ENCODE assay signal across 8 mouse cellular contexts in genomic region chr15:78903243-78903642, GRCm38 (mm10). TPM values are rescaled to one million over a fixed set of nuclear protein-coding genes. Genes with fewer than 3 reads are reported as not detected.
A peak's percentile ranks its signal among the peaks of the same experiment; 100 is the strongest.
DNase-seq lines count a peak whose midpoint lies in the region; ATAC-seq and TF ChIP-seq lines count a peak whose summit lies in the region.

No protein-coding gene starts in this region.

- 0 out of 2 replicates have a peak overlapping the region, but pooled peaks have one; percentile 24 for H3K4me2 ChIP-seq in embryonic facial prominence, embryonic 13.5 days
- no peak overlapping the region for H3K4me2 ChIP-seq in heart, embryonic 13.5 days
- H3K4me2 ChIP-seq in lung, embryonic 16.5 days (ENCODE audit: low read depth, low read length) = no peak overlapping the region

- H3K4me3 ChIP-seq in E14TG2a.4 (replicated peaks; ENCODE audit: low read length) = no peak overlapping the region
- H3K4me3 ChIP-seq in embryonic facial prominence, embryonic 13.5 days = no peak overlapping the region
- H3K4me3 ChIP-seq in heart, embryonic 13.5 days = 0 out of 2 replicates have a peak overlapping the region, but pooled peaks have one; percentile 8
- H3K4me3 ChIP-seq in lung, embryonic 16.5 days (ENCODE audit: low read length) = no peak overlapping the region

- peak; percentile 79 to 90 for DNase-seq in adrenal gland, postnatal 36 days
- DNase-seq in kidney, postnatal 36 days = peak; percentile 85 to 92
- peak; percentile 85 for DNase-seq in ovary, postnatal 14 days (ENCODE audit: low spot score)
- peak; percentile 83 for DNase-seq in thymus, postnatal 25 days

- peak; percentile 98 for TF ChIP-seq CTCF in E14TG2a.4 (conservative IDR thresholded peaks at IDR 0.05; ENCODE audit: low read length)

- peaks cover 55% of the 10 kb centered on the region for H3K36me3 ChIP-seq in E14TG2a.4 (ENCODE audit: insufficient read depth, low read length)
- peaks cover 62% of the 10 kb centered on the region for H3K36me3 ChIP-seq in embryonic facial prominence, embryonic 13.5 days
- H3K36me3 ChIP-seq in heart, embryonic 13.5 days = peaks cover 69% of the 10 kb centered on the region
- H3K36me3 ChIP-seq in lung, embryonic 16.5 days (ENCODE audit: control insufficient read depth, insufficient read depth, low read length) = peaks cover 27% of the 10 kb centered on the region

- no peaks in the 10 kb centered on the region for H3K9me3 ChIP-seq in E14TG2a.4 (ENCODE audit: low read length)
- H3K9me3 ChIP-seq in embryonic facial prominence, embryonic 13.5 days = no peaks in the 10 kb centered on the region
- no peaks in the 10 kb centered on the region for H3K9me3 ChIP-seq in heart, embryonic 13.5 days
- no peaks in the 10 kb centered on the region for H3K9me3 ChIP-seq in lung, embryonic 16.5 days (ENCODE audit: control insufficient read depth, low read length)

- peaks cover 72% of the 10 kb centered on the region for H3K4me1 ChIP-seq in E14TG2a.4 (replicated peaks; ENCODE audit: low read depth, low read length)
- H3K4me1 ChIP-seq in embryonic facial prominence, embryonic 13.5 days = peaks cover 35% of the 10 kb centered on the region
- H3K4me1 ChIP-seq in heart, embryonic 13.5 days = peaks cover 34% of the 10 kb centered on the region
- H3K4me1 ChIP-seq in lung, embryonic 16.5 days (replicated peaks; ENCODE audit: control insufficient read depth, insufficient read depth, low read length) = peaks cover 25% of the 10 kb centered on the region

- WGBS in embryonic facial prominence, embryonic 13.5 days = 0% methylated on average over 2 of the region's 2 CpGs
- 0% methylated on average over 2 of the region's 2 CpGs for WGBS in heart, embryonic 13.5 days
- WGBS in lung, embryonic 16.5 days = 2% methylated on average over 2 of the region's 2 CpGs

- H3K9ac ChIP-seq in embryonic facial prominence, embryonic 13.5 days = peak overlapping the region; percentile 44; the same call in 1 of the 2 replicates
- H3K9ac ChIP-seq in heart, embryonic 13.5 days = peak overlapping the region; percentile 74
- peak overlapping the region; percentile 46 for H3K9ac ChIP-seq in lung, embryonic 16.5 days (ENCODE audit: low read length)

- H3K27me3 ChIP-seq in E14TG2a.4 (ENCODE audit: insufficient read depth, low read length) = 0 out of 2 replicates have a peak, but pooled peaks cover 5% of the 10 kb centered on the region
- H3K27me3 ChIP-seq in embryonic facial prominence, embryonic 13.5 days = no peaks in the 10 kb centered on the region
- H3K27me3 ChIP-seq in heart, embryonic 13.5 days (replicated peaks) = no peaks in the 10 kb centered on the region
- H3K27me3 ChIP-seq in lung, embryonic 16.5 days (ENCODE audit: control insufficient read depth, insufficient read depth, low read depth, low read length) = no peaks in the 10 kb centered on the region

- no peak for ATAC-seq in embryonic facial prominence, embryonic 13.5 days (ENCODE audit: insufficient number of reproducible peaks, insufficient read depth, low FRiP score, low TSS enrichment, low read depth)
- ATAC-seq in heart, embryonic 13.5 days (ENCODE audit: extremely low read depth, insufficient number of reproducible peaks, low FRiP score, low TSS enrichment) = no peak
- peak; percentile 11 for ATAC-seq in lung, embryonic 16.5 days (ENCODE audit: low read depth)

- H3K27ac ChIP-seq in embryonic facial prominence, embryonic 13.5 days = no peak overlapping the region
- H3K27ac ChIP-seq in heart, embryonic 13.5 days (replicated peaks) = no peak overlapping the region
- H3K27ac ChIP-seq in lung, embryonic 16.5 days (ENCODE audit: low read length) = no peak overlapping the region

RNA-seq across cellular contexts. Expression of gene Sh3bp1, which starts 3.7 kb away (rescaled TPM):
- 1 to 10 TPM; 7.2 to 8.5 TPM for total RNA-seq in adrenal gland, postnatal 36 days (2021)
- 53.3 and 54.4 TPM in 2 replicates for polyA plus RNA-seq in embryonic facial prominence, embryonic 13.5 days (2015; fragmentation: Nextera tagmentation; extraction: Ambion mirVana)
- 18.8 and 19.5 TPM in 2 replicates for polyA plus RNA-seq in heart, embryonic 13.5 days (2015; fragmentation: Nextera tagmentation; extraction: Ambion mirVana)
- 37.3 and 41.8 TPM in 2 replicates for polyA plus RNA-seq in lung, embryonic 16.5 days (2015; fragmentation: Nextera tagmentation; extraction: Ambion mirVana)

RNA-seq across cellular contexts. Expression of gene Gm49510, which starts 3.8 kb away (rescaled TPM):
- total RNA-seq in adrenal gland, postnatal 36 days (2021) = not detected
- polyA plus RNA-seq in embryonic facial prominence, embryonic 13.5 days (2015; fragmentation: Nextera tagmentation; extraction: Ambion mirVana) = 0.18 and 0.25 TPM in 2 replicates
- 0.20 and 0.31 TPM in 2 replicates for polyA plus RNA-seq in heart, embryonic 13.5 days (2015; fragmentation: Nextera tagmentation; extraction: Ambion mirVana)
- 0.16 and 0.59 TPM in 2 replicates for polyA plus RNA-seq in lung, embryonic 16.5 days (2015; fragmentation: Nextera tagmentation; extraction: Ambion mirVana)

RNA-seq across cellular contexts. Expression of gene Pdxp, which starts 10.5 kb away (rescaled TPM):
- 1 to 10 TPM; 3.3 to 3.7 TPM for total RNA-seq in adrenal gland, postnatal 36 days (2021)
- polyA plus RNA-seq in embryonic facial prominence, embryonic 13.5 days (2015; fragmentation: Nextera tagmentation; extraction: Ambion mirVana) = 18.7 and 23.2 TPM in 2 replicates
- polyA plus RNA-seq in heart, embryonic 13.5 days (2015; fragmentation: Nextera tagmentation; extraction: Ambion mirVana) = 20.2 and 21.2 TPM in 2 replicates
- 6.8 and 8.0 TPM in 2 replicates for polyA plus RNA-seq in lung, embryonic 16.5 days (2015; fragmentation: Nextera tagmentation; extraction: Ambion mirVana)

RNA-seq across cellular contexts. Expression of gene Lgals1, which starts 23.3 kb away (rescaled TPM):
- total RNA-seq in adrenal gland, postnatal 36 days (2021) = 100 to 1,000 TPM; 303 to 486 TPM
- 2,193 and 2,304 TPM in 2 replicates for polyA plus RNA-seq in embryonic facial prominence, embryonic 13.5 days (2015; fragmentation: Nextera tagmentation; extraction: Ambion mirVana)
- polyA plus RNA-seq in heart, embryonic 13.5 days (2015; fragmentation: Nextera tagmentation; extraction: Ambion mirVana) = 798 and 814 TPM in 2 replicates
- 796 and 862 TPM in 2 replicates for polyA plus RNA-seq in lung, embryonic 16.5 days (2015; fragmentation: Nextera tagmentation; extraction: Ambion mirVana)

RNA-seq across cellular contexts. Expression of gene Gga1, which starts 26.3 kb away (rescaled TPM):
- 10 to 100 TPM; 56.0 to 57.3 TPM for total RNA-seq in adrenal gland, postnatal 36 days (2021)
- 42.5 and 51.8 TPM in 2 replicates for polyA plus RNA-seq in embryonic facial prominence, embryonic 13.5 days (2015; fragmentation: Nextera tagmentation; extraction: Ambion mirVana)
- 44.3 and 46.2 TPM in 2 replicates for polyA plus RNA-seq in heart, embryonic 13.5 days (2015; fragmentation: Nextera tagmentation; extraction: Ambion mirVana)
- polyA plus RNA-seq in lung, embryonic 16.5 days (2015; fragmentation: Nextera tagmentation; extraction: Ambion mirVana) = 58.3 and 63.1 TPM in 2 replicates
